15 mouse cellular contexts compared by ENCODE assay signal in genomic region chr1:171827674-171828073, GRCm38 (mm10). TPM values are rescaled to one million over a fixed set of nuclear protein-coding genes. Genes with fewer than 3 reads are reported as not detected.
A peak's percentile ranks its signal among the peaks of the same experiment; 100 is the strongest.
DNase-seq lines count a peak whose midpoint lies in the region; ATAC-seq and TF ChIP-seq lines count a peak whose summit lies in the region.
"Had no signal": no experiment of that assay in that cellular context is flagged by ENCODE, and none has a peak within 500 bp of the region (broad histone marks: within the 10 kb centered on the region; RNA-seq: fewer than 3 reads in every experiment).

No protein-coding gene starts in this region.

- H3K9me3 ChIP-seq in heart, postnatal 0 days (replicated peaks; ENCODE audit: control insufficient read depth, low read length): no peaks in the 10 kb centered on the region
- H3K9me3 ChIP-seq: embryonic facial prominence, embryonic 12.5 days; liver, embryonic 13.5 days; midbrain, embryonic 13.5 days had no signal

- no peaks in the 10 kb centered on the region for H3K36me3 ChIP-seq in heart, postnatal 0 days (replicated peaks; ENCODE audit: control insufficient read depth, insufficient read depth, low read length)
- H3K36me3 ChIP-seq: embryonic facial prominence, embryonic 12.5 days; heart, embryonic 13.5 days; liver, embryonic 13.5 days; midbrain, embryonic 13.5 days had no signal

- H3K9ac ChIP-seq in heart, postnatal 0 days (replicated peaks; ENCODE audit: low read depth, low read length): no peak overlapping the region
- H3K9ac ChIP-seq: embryonic facial prominence, embryonic 12.5 days; heart, embryonic 13.5 days; liver, embryonic 13.5 days; midbrain, embryonic 13.5 days had no signal

- no peak for DNase-seq in heart, postnatal 0 days (ENCODE audit: low spot score)
- no peak for DNase-seq in heart, postnatal 25 days (ENCODE audit: low spot score)
- DNase-seq in 416B (ENCODE audit: low read depth): peak; percentile 89
- peak; percentile 30 for DNase-seq in T-cell, adult 2 months (ENCODE audit: low spot score)
- no peak for DNase-seq in cerebellum, adult 8-10 months
- no peak for DNase-seq in ovary, postnatal 14 days (ENCODE audit: low spot score)
- DNase-seq in heart, adult 9 months (ENCODE audit: low spot score in 2 of 2): no peak
- DNase-seq: adrenal gland, adult 2 months; kidney, adult 8-10 months; liver, embryonic 13.5 days; thymus, postnatal 36 days had no signal

- intact Hi-C loops in heart, postnatal 25 days (cut with DNase I): no loop called here

- H3K4me1 ChIP-seq in heart, postnatal 0 days (ENCODE audit: control insufficient read depth, insufficient read depth): no peaks in the 10 kb centered on the region
- H3K4me1 ChIP-seq: embryonic facial prominence, embryonic 12.5 days; heart, embryonic 13.5 days; liver, embryonic 13.5 days; midbrain, embryonic 13.5 days had no signal

- no peak overlapping the region for H3K4me2 ChIP-seq in heart, postnatal 0 days (ENCODE audit: low read depth, low read length)
- H3K4me2 ChIP-seq: embryonic facial prominence, embryonic 12.5 days; heart, embryonic 13.5 days; liver, embryonic 13.5 days; midbrain, embryonic 13.5 days had no signal

- H3K27me3 ChIP-seq in heart, postnatal 0 days (ENCODE audit: control insufficient read depth, insufficient read depth, low read length): no peaks in the 10 kb centered on the region
- H3K27me3 ChIP-seq: embryonic facial prominence, embryonic 12.5 days; heart, embryonic 13.5 days; liver, embryonic 13.5 days; midbrain, embryonic 13.5 days had no signal

- H3K27ac ChIP-seq in heart, postnatal 0 days (ENCODE audit: low read depth): no peak overlapping the region
- H3K27ac ChIP-seq: embryonic facial prominence, embryonic 12.5 days; heart, embryonic 13.5 days; liver, embryonic 13.5 days; midbrain, embryonic 13.5 days had no signal

- H3K4me3 ChIP-seq in heart, postnatal 0 days (ENCODE audit: low read depth, low read length): no peak overlapping the region
- H3K4me3 ChIP-seq: embryonic facial prominence, embryonic 12.5 days; heart, embryonic 13.5 days; liver, embryonic 13.5 days; midbrain, embryonic 13.5 days had no signal

- 0 out of 2 replicates have a peak, but pooled peaks have one; percentile 16 for TF ChIP-seq CTCF in heart, postnatal 0 days (IDR thresholded peaks at IDR 0.05; ENCODE audit: low read depth)

- ATAC-seq in heart, postnatal 0 days (ENCODE audit: insufficient read depth, low read depth): no peak
- peak; percentile 95 for ATAC-seq in inflammation-experienced regulatory T-cells, adult 6 months
- ATAC-seq: midbrain, embryonic 13.5 days had no signal

- TF ChIP-seq EP300 in heart, postnatal 0 days (IDR thresholded peaks at IDR 0.05; ENCODE audit: low read depth): no peak

RNA-seq across cellular contexts. Expression of gene Cd84, which starts 11.8 kb away (rescaled TPM):
- total RNA-seq in heart, postnatal 0 days (2014; rRNA removed; ENCODE audit: low replicate concordance): 0.27 and 4.6 TPM in 2 replicates
- polyA plus RNA-seq in heart, postnatal 0 days (2015; fragmentation: Nextera tagmentation; extraction: Ambion mirVana): 1.7 and 2.1 TPM in 2 replicates
- total RNA-seq in heart, postnatal 25 days (2021): 1 to 10 TPM; 1.5 to 2.4 TPM
- 100 to 1,000 TPM; 219 to 268 (median 234) TPM for polyA plus RNA-seq in inflammation-experienced regulatory T-cells, adult 6 months (2017; shearing (Covaris generic))

Comparison
In these comparisons a context has a peak if more than half of its experiments do, and no peak if none do; other contexts are left out.
1. DNase-seq: peak in 416B (single experiment) and T-cell, adult 2 months (single experiment); none in heart, postnatal 0 days (single experiment), heart, postnatal 25 days (single experiment), cerebellum, adult 8-10 months (single experiment), ovary, postnatal 14 days (single experiment) and heart, adult 9 months (0 of 2).